Mouse (Mus musculus): Measurements from ENCODE around the gene Pelo. TPM values are rescaled to one million over a fixed set of nuclear protein-coding genes. Genes with fewer than 3 reads are reported as not detected.

Pelo gene
- polyA plus RNA-seq (2012; rRNA removed): 20.3 and 21.5 TPM in 2 replicates

DNA sequence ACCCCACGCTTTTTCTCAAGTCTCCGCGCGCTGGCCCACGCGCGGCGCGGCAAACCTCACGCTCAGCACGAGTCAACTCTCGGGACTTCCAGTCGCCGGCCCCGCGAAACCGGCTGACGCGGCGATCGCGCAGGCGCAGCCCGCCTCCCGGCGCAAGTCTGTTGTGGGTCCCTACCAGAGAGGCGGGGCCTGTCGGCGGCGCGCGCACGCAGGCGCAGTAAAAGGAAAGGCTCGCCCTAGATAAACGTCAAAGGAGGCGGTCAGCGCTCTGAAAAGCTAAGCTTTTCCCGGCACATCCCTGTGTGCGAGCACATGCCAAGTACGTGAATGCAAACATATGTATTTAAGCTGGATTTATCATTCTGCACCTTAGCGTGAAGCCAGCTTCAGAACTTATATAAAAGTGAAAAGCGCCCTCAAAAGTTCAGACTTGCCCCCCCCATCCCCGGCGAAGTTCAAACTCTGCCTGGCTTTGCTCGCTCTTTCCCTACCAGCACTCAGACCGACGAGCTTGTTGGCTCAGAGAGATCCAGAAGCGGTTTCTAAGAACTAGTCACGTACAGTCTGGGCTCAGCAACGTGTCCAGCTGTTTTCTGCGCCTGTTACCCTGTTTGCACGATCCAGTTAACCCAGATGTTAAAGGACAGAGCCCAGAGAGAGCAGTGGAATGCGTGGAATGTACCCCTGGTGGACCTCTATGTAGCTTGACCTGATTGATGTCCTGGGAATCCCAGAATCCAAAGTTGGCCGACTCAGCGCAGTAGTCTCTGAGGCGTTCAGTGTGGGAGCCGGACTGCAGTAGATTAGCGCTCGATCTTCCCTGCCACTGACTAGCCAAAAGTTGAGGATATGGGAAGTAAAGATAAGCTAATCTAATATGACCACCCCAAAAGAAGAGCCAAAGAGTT lies at the start of gene Pelo:
TSS of gene Pelo (minus strand) at position 118 of the 908 bp plus-strand sequence.
- DNase-seq (ENCODE audit: extremely low spot score in 1 of 2, low spot score in 1 of 2): peak; percentile 92 to 97

DNA sequence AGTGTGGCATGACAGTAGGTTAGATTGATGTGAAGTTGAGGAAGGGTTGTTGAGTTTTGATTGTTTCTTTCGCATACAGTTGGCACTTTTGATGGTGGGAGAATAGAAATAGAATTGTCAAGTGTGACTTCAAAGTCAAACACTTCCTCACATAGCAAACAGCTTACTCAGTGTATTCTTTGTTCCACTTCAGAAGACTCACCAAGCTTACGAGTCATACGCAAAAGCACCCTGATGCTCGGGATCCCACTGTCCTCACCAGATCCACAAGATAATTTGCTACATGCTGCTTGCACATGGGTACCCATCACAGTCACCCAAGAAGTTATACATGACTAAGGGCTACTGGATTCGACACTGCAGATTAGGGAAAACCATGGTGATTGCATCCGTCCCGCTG lies 48.5 kb upstream of the Pelo start:
- DNase-seq (ENCODE audit: extremely low spot score in 1 of 2, low spot score in 1 of 2): no peak

DNA sequence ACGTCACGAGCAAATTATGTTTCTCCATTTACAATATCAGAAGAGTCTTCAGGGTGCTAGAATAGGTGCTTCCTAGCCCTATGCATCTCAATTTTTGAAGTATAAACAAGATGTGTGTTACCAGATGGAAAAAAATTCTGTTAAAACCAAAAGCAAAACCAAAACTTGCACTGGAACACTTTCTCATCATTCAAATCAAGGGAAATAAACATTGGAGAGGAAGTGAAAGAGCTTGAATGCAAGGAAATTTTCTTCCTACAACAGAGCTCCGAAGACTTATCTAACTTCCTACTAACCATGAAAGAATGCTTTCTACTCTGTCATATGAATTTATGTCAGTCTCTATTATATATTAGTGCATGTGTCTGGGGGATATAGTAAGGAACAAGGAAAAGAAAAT lies 46.8 kb upstream of the Pelo start:
- DNase-seq (ENCODE audit: extremely low spot score in 1 of 2, low spot score in 1 of 2): no peak

DNA sequence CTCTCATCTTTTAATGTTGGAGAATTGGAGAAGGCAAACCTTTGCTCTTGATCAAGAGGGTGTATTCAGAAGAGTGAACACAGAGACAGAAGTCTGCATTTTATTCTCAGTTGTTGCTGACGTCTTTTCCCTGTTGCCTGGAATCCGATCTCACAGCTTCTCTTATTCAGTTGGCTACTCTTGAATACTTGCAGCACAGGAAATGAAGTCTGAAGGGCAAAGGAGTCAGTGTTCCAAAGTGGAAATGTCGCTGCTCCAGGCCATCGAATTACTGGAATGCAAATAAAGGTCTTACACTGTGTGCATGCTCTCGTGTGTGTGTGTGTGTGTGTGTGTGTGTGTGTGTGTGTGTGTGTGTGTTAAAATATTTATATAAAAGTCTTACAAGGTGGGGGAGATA lies 42.4 kb upstream of the Pelo start:
- DNase-seq (ENCODE audit: extremely low spot score in 1 of 2, low spot score in 1 of 2): no peak

DNA sequence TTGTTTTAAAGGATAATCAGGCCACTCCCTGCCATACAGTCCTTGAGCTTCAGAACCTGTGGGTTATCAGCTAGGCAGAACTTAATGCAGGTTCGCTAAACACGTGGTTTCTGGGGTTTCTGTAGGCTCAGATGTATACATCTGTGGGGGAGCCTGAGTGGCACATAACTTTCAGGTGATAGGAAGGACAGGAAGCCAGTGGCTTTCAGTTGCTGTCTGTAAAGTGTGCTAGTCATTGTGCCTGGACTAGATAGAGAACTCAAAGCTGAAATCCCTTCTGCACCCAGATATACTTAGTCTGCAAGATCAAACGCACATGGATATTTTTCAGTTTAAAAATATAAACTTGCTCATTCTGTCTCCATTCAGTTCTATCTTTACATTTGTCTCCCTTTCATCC lies 41.4 kb upstream of the Pelo start:
- no peak for DNase-seq (ENCODE audit: extremely low spot score in 1 of 2, low spot score in 1 of 2)

DNA sequence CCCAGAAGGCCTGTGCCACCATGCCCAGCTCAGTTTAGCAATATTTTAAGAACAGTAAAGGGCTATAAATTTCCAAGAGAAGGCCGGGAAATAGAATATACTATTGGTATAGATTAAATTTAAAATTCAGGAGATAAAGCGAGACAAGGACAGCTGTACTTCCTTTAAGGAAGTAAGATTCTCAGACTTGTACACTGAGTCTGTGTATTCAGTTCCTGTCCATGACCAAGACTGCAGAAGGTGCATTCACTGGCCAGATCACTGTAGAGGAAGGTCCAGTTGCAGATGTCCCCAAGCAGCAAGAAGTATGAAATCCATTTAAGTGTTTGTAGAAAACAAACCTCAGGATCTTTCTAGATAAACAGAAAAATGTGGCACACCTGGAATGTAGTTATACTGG lies 40.0 kb upstream of the Pelo start:
- no peak for DNase-seq (ENCODE audit: extremely low spot score in 1 of 2, low spot score in 1 of 2)

DNA sequence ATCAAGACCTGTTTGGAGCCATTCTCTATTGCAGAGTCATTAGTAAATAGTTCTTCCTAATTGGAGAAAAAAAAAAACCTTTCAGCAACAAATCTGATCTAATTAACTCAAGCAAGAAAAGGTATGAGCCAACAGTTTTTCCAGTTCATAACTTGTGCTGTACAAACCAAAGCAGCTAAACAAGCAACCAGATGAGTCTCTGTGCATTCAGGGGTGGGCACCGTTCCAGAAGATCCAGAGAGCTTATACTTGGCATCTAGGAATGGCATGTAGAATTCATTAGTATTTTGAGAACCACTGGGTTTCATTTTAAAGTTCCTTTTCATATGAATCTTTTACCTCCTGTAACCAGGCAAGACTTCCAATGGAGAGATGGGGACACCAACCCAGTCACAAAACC lies 37.8 kb upstream of the Pelo start:
- no peak for DNase-seq (ENCODE audit: extremely low spot score in 1 of 2, low spot score in 1 of 2)

DNA sequence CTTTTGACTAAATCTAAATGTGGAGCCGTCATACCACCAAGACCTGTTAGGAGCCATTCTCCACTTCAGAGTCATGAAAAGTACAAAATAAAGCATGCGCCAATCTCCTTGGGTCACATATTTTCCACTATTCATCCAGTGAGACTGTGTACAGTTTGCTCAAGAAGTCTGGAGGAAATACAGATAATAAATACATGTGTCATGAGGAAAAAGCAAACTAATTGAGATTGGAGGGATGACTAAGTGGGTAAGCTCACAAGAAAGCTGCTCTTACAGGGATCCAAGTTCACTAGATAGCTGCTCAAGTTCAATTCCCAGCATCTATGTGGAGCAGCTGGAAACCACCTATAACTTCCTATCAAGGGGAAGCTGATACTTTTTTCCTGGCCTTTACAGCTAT lies 36.5 kb upstream of the Pelo start:
- no peak for DNase-seq (ENCODE audit: extremely low spot score in 1 of 2, low spot score in 1 of 2)

DNA sequence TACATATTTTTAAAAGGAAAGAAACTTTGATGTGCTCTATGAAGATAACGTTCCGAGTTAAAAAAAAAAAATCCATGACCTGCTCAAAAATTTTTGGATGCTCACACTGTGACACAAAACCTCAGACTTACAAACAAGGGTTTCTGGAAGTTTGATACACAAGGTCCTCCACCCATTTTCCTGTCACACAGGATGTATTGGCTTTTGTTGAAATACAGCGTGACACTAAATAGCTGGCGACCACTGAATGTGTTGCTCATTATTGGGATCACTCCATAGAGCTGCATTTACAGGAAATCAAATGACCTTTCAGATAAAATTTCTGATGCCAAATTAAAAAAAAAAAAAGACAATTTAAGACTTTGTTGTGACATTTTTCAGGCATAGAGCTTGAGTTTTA lies 35.1 kb upstream of the Pelo start:
- DNase-seq (ENCODE audit: extremely low spot score in 1 of 2, low spot score in 1 of 2): no peak

DNA sequence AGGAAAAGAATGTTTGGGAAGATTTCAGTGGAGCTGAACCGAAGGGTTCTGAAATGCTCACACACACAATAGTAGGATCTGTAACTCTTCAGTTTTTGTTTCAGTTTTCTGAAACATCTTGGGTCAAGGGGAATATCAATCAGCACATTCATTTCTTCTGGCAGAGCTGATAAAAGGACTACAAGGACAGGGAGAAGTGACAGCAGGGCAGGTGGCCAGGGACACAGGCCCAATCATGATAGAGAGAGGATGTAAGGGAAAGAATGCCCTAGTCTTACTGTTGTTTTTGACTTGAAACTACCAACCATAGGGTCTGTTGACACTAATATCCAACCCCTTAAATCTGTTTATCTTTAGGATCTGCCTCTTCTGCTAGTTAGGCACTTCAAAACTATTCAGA lies 34.5 kb upstream of the Pelo start:
- DNase-seq (ENCODE audit: extremely low spot score in 1 of 2, low spot score in 1 of 2): no peak

DNA sequence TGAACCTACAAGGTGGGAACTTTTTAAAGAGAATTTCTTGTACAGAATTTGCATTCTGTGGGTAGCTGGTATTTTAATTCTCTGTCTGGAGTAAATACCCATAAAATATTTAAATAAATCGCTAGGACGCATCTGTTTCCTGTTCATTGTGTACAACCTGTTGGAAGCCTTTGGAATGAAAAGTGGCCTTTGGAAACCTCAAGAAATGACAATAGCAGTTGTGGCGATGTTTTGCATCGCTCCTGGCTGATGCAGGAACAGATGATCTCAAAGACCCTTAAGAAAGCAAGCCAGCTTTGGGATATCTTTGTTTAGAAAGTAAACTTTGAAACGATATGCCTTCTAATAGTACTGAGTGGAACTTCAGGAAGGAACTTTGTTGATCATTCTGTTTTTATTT lies 28.8 kb upstream of the Pelo start:
- no peak for DNase-seq (ENCODE audit: extremely low spot score in 1 of 2, low spot score in 1 of 2)

DNA sequence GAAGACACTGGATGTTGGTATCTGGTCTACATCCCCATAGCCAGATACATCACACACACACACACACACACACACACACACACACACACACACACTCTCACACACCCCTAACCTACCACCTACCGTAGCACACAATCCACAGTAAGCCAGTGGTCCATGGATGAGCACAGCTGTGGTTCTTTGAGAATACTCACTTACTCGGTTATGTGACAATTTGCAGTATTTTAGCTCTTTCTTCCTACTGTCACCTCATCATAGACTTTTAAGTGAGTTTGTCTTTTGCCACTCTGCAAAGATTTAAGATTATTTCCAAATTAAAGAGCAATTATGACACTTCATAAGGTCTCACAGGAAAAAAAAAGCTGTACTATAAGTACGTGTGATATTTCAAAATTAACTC lies 28.2 kb upstream of the Pelo start:
- no peak for DNase-seq (ENCODE audit: extremely low spot score in 1 of 2, low spot score in 1 of 2)

DNA sequence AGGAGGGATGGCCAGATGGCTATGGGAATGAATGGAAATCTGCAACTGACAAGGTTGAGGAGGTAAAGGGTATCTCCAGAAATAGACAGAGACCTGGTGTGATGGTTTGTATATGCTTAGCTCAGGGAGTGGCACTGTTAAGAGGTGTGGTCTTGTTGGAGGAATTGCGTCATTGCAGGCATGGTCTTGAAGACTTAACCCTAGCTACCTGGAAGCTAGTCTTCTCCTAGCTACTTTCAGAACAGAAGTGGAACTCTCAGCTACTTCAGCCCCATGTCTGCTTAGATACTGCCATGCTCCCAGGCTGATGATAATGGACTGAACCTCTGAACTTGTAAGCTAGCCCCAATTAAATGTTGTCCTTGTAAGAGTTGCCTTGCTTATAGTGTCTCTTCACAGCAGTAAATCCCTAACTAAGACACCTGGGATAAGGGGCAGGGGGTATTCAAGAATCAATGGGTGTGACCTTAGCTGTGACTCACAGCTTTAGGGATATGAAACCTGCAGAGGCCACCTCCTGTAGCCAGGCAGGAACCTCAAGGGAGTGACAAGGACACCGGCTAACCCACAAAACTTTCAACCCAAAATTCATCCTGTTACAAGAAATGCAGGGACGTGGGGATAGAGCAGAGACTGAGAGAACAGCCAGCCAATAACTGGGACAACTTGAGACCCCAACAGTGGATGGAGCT lies 27.1 kb upstream of the Pelo start:
- DNase-seq (ENCODE audit: extremely low spot score in 1 of 2, low spot score in 1 of 2): no peak

DNA sequence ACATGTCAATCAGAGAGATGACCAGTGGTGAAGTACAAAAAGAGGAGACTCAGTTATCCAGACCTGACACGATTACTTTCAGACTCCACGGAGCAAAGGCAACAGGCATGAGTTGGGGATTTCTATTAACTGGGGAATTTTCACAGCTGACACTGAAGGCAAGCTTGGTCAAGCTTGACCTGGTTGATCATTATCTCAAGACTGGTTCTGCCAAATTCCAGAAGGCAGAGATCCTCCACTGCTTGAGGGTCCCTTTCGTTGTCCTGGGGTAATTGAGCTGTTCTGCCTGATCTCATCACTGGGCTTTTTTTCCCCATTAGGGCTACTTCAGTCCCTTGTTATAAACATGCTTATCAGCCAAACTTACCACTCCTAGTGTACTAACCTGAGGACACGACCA lies 19.6 kb upstream of the Pelo start:
- DNase-seq (ENCODE audit: extremely low spot score in 1 of 2, low spot score in 1 of 2): no peak

DNA sequence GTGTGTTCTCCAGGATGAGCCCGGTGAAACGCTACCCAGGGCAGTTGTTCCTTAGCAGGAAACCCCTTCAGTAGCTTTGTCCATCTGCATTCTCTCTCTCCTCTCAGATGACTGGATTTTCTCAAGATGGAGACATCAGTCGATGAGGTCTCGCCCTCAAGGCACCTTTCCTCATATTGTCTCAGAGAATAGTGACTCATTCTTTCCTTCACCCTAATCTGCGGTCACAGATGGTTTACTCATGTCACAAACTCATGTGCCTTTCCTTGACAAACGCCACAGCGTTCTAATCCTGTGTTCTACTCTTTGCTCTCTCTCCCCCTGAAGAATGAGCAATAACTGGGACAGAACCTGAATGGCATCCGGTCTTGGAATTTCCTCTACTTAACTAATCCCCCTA lies 17.4 kb upstream of the Pelo start:
- DNase-seq (ENCODE audit: extremely low spot score in 1 of 2, low spot score in 1 of 2): no peak

DNA sequence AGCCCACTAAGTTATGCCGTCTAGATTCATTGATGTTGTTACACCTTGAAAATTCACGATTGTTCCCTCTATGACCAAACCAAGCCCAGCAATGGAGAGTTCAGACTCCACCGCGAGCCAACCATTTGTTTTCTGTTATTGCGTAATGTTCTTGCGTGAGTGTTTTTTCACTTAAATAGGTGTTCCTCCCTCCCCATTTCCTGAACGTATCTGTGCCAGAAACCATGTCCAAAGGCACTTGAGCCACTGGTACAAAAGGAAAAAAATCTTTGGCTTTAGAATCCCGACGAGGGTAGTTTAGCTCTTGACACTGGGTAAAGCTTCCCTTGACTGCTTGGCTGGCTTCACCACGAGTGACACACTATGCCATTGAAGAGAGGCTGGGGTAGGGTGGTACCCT lies 16.2 kb upstream of the Pelo start:
- no peak for DNase-seq (ENCODE audit: extremely low spot score in 1 of 2, low spot score in 1 of 2)

DNA sequence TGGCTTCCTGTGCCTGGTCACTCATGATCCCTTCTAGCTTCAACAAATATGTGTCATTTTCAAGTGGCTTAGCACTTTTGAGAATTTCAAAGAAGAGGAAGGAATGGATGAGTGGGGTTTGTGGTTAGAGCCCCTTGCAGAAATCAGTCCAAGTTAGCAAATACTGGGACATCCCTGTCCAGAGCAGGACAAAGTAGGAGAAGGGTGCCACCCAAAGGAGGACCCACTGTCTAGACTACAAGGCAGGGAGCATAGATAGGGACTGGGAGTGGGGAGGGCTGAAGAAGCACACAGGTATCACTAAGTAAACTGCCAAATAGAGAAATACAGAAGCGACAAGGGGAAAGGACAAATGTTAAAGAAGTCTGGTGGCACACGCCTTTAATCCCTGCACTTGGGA lies 12.8 kb upstream of the Pelo start:
- DNase-seq (ENCODE audit: extremely low spot score in 1 of 2, low spot score in 1 of 2): no peak

DNA sequence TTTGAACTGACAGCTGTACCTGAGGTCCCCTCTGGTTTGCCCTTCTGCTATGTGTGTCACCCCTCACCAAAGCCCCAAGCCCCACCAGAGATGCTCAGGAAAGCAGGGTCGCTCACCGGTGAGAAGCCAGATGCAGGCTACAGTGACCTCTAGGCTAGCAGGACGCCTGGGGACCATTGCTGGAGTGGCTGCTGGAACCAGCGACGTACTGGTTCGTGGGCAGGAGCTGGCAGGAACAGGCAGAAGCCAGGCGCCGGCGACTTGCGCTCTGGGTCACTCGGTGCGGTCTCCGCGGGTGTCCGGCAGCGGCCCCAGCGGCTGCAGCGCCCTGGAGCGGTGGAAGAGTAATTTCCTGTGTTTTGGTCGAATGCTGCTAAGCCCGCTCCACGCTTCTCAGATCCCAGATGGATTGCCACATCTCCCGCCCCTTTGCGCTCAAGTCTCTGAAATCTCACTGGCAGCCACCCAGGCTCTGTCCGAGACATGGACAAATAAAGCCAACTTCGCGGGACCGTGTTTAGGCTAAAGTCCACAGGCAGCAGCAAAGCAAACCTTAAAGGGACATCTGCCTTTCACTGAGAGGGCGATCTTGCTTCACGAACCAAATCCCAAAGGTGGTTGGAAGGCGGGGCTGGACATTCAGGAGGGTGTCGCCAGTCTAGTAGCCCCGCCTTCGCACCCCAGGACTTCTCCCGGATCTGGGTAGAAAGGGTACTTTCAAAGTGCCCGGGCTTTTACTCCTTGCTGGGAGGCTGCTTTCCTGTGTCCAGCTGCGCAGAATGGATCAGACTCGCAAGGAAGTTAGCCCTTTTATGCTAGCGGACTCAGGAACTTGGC lies 11.6 kb upstream of the Pelo start, which contains the start of the genes Gm49395 and Itga1:
TSS of gene Gm49395 (minus strand) at position 567 of the 837 bp plus-strand sequence.
TSS of gene Itga1 (minus strand) at position 610 of the 837 bp plus-strand sequence.
- peak in 1 of 2 experiments; percentile 33 for DNase-seq (ENCODE audit: extremely low spot score in 1 of 2, low spot score in 1 of 2)

DNA sequence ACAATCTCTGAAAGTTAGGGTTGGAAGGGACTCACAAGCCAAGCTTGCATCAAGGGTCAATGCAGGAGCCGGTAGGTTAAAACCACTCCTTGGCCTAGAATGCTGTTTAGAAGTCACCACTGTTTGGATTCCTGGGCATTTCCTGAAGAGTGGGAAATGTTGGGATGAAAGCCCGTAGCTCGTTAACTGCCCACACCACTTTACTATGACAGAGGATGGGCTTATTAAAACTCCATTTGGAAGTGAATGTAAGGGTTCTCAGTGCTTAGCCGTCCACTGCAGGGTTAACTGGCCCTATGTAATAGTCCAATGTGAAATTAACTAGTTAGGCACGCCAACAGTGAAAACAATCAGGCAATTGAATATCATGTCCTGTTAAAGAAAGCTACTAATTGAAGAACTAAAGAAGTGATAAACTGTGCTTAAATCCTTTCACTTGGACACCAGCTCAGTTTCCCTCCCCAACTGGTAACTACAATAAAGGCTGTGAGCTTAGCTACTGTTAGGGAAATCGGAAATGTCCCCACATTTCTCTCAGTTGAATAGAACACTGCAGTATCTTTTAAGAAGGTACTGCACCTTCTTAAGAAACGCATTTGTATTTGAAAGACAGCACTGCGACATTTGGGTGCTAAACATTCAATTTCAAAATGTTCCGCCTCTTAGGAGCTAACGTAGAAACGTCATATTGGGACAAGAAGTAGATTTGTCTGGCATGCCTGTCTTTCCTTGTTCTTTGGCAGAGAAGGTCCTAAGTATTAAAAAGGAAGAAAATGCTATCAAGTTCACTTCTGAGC lies 10.6 kb upstream of the Pelo start:
- DNase-seq (ENCODE audit: extremely low spot score in 1 of 2, low spot score in 1 of 2): no peak

DNA sequence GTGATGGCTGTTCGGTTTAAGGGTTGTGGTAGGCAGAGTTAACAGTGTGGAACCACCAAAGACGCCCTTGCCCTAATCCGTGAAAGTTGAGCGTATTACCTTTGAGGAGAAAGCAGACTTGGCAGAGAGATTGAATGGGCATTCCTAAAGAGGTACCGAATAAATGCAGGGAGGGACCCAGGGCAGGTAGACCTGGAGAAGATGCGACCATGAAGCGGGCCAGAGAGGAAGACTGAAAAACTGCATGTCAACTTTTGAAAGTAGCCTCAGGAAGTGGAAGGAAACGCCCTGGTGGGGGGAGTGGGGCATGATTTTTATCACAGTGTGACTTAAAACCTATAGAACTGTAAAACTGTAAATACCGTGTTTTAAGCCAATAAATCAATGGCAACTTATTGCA lies 9.4 kb upstream of the Pelo start:
- no peak for DNase-seq (ENCODE audit: extremely low spot score in 1 of 2, low spot score in 1 of 2)

All from frontal cortex, adult 2 months (tissue).